Mouse (Mus musculus): ENCODE measurements around the gene Mybpc2. TPM values are rescaled to one million over a fixed set of nuclear protein-coding genes. Genes with fewer than 3 reads are reported as not detected.

The Mybpc2 gene
- total RNA-seq, 2 experiments from 2014 or later: 0.27 to 0.28 TPM

DNA sequence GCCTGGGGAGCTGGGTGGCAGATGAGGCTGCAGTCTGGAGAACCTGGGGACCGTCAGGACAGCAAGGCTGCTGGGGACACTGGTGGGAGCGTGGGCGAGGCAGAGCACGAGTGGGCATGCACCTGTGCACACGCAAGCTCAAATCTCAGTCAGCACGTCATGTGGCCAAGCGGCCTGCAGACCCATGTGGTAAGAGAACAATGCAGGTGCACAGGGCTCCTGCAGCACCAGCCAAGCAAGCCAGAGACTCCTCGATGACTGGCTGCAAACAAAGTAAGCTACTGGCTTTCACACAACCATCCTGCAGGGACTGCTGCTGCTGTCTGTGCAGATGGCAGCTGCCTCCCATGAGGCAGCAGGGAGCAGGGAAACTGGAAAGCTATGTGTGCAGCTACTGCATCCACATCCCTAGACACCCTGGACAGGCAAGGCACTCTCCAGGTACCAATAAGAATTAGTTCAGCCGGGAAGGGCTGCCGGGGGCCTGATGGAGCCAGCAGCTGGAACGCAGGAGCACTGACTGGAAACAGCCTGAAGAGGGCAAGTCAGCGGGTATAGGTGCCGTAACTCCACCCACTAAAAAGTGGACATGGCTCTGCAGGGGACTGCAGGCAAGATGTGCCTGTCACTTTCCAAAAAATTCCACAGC is 37.4 kb downstream of the Mybpc2 start:
- no peak for DNase-seq (ENCODE audit: low spot score in 2 of 2)

DNA sequence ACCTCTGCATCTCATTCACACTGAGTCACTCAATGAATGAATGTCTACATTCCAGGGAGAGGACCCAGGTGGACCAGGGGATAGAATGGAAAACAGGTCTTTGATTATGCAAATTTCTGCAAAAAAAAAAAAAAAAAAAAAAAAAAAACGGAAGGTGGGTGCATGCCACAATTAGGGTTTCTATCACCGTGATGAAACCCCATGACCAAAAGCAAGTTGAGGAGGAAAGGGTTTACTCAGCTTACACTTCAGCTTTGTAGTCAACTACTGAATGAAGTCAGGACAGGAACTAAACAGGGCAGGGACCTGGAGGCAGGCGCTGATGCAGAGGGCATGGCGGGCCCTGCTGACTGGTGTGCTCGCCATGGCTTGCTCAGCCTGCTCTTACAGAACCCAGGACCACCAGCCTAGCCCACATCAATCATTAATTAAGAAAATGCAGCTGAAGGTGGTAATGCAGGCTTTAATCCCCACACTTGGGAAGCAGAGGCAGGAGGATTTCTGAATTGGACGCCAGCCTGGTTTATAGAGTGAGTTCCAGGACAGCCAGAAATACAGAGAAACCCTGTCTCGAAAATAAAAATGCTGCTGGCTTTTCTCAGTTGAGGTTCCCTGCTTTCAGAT is 38.8 kb downstream of the Mybpc2 start:
- peak in 1 of 2 experiments; percentile 9 for DNase-seq (ENCODE audit: low spot score in 2 of 2)

- DNase-seq (ENCODE audit: low spot score in 2 of 2): peak in 1 of 2 experiments; percentile 92
Measured at GRCm38 (mm10) chr7:44484841-44485571, 39.5 kb downstream of the Mybpc2 start.

DNA sequence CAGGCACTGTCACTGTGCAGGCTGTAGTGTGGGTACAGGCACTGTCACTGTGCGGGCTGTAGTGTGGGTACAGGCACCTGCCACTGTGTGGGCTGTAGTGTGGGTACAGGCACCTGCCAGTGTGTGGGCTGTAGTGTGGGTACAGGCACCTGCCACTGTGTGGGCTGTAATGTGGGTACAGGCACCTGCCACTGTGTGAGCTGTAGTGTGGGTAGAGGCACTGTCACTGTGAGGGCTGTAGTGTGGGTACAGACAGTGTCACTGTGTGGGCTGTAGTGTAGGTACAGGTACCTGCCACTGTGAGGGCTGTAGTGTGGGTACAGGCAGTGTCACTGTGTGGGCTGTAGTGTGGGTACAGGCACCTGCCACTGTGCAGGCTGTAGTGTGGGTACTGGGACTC is 40.3 kb downstream of the Mybpc2 start:
- no peak for DNase-seq (ENCODE audit: low spot score in 2 of 2)

DNA sequence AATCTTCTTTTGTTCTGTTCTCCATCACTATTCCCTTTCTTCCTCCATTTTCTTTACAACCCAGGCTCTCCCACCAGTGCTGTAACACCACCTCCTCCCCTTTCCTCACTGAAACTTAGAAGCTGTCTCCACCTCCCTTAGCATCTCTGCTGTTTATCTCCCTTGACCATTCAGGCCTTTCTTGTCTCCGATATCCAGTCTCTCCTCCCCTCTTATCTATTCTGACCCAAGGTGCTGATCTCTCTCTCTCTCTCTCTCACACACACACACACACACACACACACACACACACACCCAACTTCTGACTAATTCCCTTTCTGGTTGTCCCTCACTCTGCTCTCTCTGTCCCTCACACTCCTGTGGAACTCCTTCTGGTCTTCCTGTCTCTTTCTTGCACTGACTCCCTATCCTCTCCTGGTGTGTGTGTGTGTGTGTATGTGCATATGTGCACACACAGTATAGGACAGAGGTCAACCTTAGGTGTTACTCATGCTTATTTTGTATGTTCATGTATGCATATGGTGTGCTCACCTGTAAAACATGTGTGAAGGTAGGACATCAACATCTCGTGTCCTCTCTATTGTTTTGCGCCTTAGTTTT is 41.5 kb downstream of the Mybpc2 start:
- DNase-seq (ENCODE audit: low spot score in 2 of 2): no peak

DNA sequence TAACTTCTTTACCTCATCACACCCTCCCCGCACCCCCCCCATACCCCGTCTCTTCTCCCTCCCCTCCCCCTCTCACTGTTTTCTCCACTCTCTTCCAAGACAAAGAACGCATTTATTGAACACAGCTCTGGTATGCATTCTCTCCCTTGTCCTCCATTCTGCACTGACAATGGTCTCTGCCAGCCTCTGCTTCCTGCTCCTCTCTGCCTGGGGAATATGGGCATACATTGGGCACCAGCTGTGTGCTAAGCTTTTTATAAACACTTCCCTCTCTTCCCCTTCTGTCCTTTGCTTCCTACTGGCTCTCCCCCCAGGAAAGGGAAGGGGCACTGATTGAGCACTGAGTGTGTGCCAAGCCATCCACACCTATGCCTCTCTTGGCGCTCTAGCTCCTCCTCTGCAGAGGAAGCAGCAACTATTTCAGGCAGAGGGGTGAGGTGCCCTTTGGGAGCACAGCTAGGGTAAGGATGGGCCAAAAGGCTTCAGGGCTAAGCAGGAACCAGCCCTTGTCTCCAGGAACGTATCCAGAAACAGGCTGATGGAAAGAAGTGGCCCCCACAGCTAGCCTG is 49.3 kb downstream of the Mybpc2 start:
- no peak for DNase-seq (ENCODE audit: low spot score in 2 of 2)

DNA sequence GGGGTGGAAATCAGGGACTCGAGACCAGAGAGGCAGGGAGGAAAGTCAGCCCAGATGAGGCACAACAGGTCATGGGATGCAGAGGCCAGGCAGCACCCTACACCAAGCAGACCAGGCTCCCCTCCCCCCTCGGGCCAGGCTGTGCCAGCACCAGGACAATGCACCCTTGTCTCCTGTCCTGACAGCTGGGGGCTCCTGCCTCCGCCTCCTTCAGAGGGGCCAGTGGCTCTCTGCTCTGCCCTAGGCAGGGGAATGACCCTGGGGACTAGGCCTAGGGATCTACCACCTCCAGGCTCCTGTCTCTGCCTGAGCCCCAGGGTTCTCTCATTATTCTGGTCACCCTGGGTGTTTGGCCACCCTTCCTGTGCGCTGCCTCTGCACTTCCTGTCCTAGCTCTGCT is 50.0 kb downstream of the Mybpc2 start:
- DNase-seq (ENCODE audit: low spot score in 2 of 2): peak in 1 of 2 experiments; percentile 82

GRCm38 (mm10) chr7:44472961-44473646 is 51.4 kb downstream of the Mybpc2 start:
- DNase-seq (ENCODE audit: low spot score in 2 of 2): no peak

DNA sequence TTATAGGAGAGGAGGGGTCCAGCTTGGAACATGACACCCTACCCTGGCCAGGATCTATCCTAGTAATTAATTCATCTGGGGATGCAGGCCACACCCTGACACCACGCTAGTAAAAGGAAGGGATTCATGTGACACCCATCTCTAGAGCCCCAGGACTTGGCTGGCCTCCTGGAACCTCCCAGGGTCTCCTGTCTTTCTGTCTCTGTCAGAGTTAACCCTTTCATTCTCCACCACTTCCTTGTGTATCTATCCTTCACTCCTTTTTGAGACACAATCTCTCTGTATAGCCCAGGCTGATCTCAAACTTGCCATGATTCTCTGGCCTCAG is 51.9 kb downstream of the Mybpc2 start:
- no peak for DNase-seq (ENCODE audit: low spot score in 2 of 2)

- peak in 1 of 2 experiments; percentile 13 for DNase-seq (ENCODE audit: low spot score in 2 of 2)
Measured at GRCm38 (mm10) chr7:44471880-44472557, 52.4 kb downstream of the Mybpc2 start.

GRCm38 (mm10) chr7:44470696-44471612 is 53.5 kb downstream of the Mybpc2 start:
- DNase-seq (ENCODE audit: low spot score in 2 of 2): peak in 1 of 2 experiments; percentile 4

DNA sequence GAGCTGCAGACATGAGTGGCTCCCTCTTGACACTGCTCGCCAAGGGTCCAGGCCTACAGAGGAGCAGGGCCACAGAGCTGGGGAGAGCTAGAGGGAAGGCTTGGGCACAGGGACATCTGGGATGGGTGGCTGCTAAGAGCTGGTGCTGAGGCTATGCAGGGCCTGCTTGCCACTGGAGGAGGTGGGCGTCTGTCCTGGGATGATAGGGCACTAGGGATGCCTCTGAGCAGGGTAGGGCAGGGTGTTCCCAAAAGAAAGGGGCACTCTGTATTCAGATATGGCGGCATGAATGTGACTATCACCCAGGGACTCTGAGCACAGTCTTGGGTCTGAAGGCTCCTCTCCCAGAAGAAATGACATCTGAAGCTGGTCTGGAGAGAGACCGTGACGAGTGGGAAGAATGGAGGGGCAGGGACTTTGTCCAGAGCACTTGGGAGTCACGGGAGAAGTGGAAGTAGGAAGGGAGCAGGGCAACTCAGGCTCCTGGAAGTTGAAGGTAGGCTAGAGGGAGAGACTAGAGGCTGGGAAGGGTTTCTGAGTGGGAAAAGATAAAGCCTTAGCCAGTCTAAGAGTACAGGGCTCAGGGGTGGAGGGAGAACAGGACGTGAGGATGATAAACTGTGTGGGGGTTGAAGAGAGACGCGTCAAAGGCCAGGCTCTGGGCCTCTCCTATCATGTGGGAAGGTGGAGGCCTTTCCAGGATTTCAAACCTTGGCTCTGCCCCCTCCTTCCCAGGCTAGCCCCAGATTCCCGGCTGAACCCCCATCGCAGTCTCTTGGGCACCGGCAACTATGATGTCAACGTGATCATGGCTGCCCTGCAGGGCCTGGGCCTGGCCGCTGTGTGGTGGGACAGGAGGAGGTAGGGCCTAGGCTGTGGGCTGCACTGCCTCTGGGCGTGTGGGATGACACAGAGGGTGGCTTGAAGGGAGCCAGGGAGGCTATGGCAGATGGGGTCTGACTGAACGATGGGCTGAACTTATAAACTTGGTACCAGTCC is 54.5 kb downstream of the Mybpc2 start:
- DNase-seq (ENCODE audit: low spot score in 2 of 2): no peak

DNA sequence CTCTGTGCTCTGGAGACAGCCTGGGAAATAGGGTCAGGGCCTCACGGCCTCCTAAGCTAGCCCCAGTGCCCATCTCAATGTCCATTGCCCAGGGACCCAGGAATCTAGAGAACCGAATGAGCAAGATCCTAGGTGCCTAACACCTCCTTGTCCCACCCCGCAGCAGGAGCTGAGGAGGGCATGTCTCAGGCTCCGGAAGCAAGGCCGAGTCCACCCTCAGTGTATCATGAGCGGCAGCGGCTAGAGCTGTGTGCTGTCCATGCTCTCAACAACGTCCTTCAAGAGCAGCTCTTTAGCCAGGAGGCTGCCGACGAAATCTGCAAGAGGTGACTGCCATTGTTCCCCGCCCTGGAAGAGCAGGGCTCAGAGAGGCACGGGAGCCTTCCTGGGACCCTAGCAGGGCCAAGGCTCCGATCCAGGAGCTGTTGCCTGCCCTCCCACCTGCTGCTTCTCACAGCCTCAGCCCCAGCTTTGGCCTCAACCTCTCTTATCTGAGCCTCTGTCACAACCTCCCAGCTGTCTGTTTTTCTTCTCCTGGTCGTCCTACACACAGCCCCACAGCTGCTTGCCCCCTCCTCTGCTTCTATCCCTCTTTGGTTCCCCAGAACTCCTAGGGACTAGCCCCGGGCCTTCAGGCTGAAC is 55.7 kb downstream of the Mybpc2 start:
- DNase-seq (ENCODE audit: low spot score in 2 of 2): no peak

- DNase-seq (ENCODE audit: low spot score in 2 of 2): peak; percentile 97 to 98
Measured at GRCm38 (mm10) chr7:44467811-44468411, 56.5 kb downstream of the Mybpc2 start, which contains the start of gene Josd2. Gene Josd2 (plus strand): TSS chr7:44467980.

- peak; percentile 7 to 22 for DNase-seq (ENCODE audit: low spot score in 2 of 2)
Measured at GRCm38 (mm10) chr7:44466888-44467311, 57.6 kb downstream of the Mybpc2 start.

- peak; percentile 9 to 27 for DNase-seq (ENCODE audit: low spot score in 2 of 2)
Measured at GRCm38 (mm10) chr7:44466006-44466887, 58.2 kb downstream of the Mybpc2 start.

Measured in layer of hippocampus, adult 18-20 months (tissue).